Mouse (Mus musculus): ENCODE data around the gene Nsfl1c. TPM values are rescaled to one million over a fixed set of nuclear protein-coding genes. Genes with fewer than 3 reads are reported as not detected.

Gene Nsfl1c
- polyA plus RNA-seq, 1 experiment, result 136 TPM

- Histone ChIP-seq H3K36me3 (ENCODE audit: control insufficient read depth, insufficient read depth, low read length, poor library complexity, severe bottlenecking) (peaks cover 61% of the 10 kb centered on the region), H3K27ac (ENCODE audit: insufficient read depth, low read length) (no peak overlapping the region), H3K4me3 (ENCODE audit: low read depth, low read length) (no peak overlapping the region), H3K9ac (ENCODE audit: low read depth, poor library complexity, severe bottlenecking) (no peak overlapping the region), H3K4me1 (ENCODE audit: control insufficient read depth, insufficient read depth, low read length) (peaks cover 2% of the 10 kb centered on the region), H3K9me3 (replicated peaks; ENCODE audit: control insufficient read depth, insufficient read depth, low read length, poor library complexity, severe bottlenecking) (no peaks in the 10 kb centered on the region), H3K27me3 (ENCODE audit: control insufficient read depth, insufficient read depth, low read length, poor library complexity, severe bottlenecking) (no peaks in the 10 kb centered on the region)
- TF ChIP-seq EP300 (IDR thresholded peaks at IDR 0.05; ENCODE audit: insufficient read depth, low read depth, low read length) (no peak), CTCF (IDR thresholded peaks at IDR 0.05; ENCODE audit: low read depth, low read length) (no peak)
These were observed 18.2 kb downstream of the Nsfl1c start for GRCm38 (mm10) chr2:151512199-151512598.

GRCm38 (mm10) chr2:151513525-151514285 is 19.7 kb downstream of the Nsfl1c start:
- no peak overlapping the region for H3K9ac ChIP-seq (ENCODE audit: low read depth, poor library complexity, severe bottlenecking)
- no peak for TF ChIP-seq EP300 (IDR thresholded peaks at IDR 0.05; ENCODE audit: insufficient read depth, low read depth, low read length)
- no peak for TF ChIP-seq POLR2A (IDR thresholded peaks at IDR 0.05; ENCODE audit: insufficient read depth, low read length)
- TF ChIP-seq CTCF (IDR thresholded peaks at IDR 0.05; ENCODE audit: low read depth, low read length), result no peak
- no peak overlapping the region for H3K27ac ChIP-seq (ENCODE audit: insufficient read depth, low read length)
- no peaks in the 10 kb centered on the region for H3K27me3 ChIP-seq (ENCODE audit: control insufficient read depth, insufficient read depth, low read length, poor library complexity, severe bottlenecking)
- H3K4me3 ChIP-seq (ENCODE audit: low read depth, low read length), result no peak overlapping the region
- peaks cover 2% of the 10 kb centered on the region for H3K4me1 ChIP-seq (ENCODE audit: control insufficient read depth, insufficient read depth, low read length)
- H3K36me3 ChIP-seq (ENCODE audit: control insufficient read depth, insufficient read depth, low read length, poor library complexity, severe bottlenecking), result peaks cover 53% of the 10 kb centered on the region
- H3K9me3 ChIP-seq (replicated peaks; ENCODE audit: control insufficient read depth, insufficient read depth, low read length, poor library complexity, severe bottlenecking), result no peaks in the 10 kb centered on the region

- no peak for TF ChIP-seq POLR2A (IDR thresholded peaks at IDR 0.05; ENCODE audit: insufficient read depth, low read length)
- TF ChIP-seq CTCF (IDR thresholded peaks at IDR 0.05; ENCODE audit: low read depth, low read length), result no peak
- no peak for TF ChIP-seq EP300 (IDR thresholded peaks at IDR 0.05; ENCODE audit: insufficient read depth, low read depth, low read length)
- H3K4me3 ChIP-seq (ENCODE audit: low read depth, low read length), result no peak overlapping the region
- H3K27me3 ChIP-seq (ENCODE audit: control insufficient read depth, insufficient read depth, low read length, poor library complexity, severe bottlenecking), result no peaks in the 10 kb centered on the region
- H3K27ac ChIP-seq (ENCODE audit: insufficient read depth, low read length), result no peak overlapping the region
- H3K4me1 ChIP-seq (ENCODE audit: control insufficient read depth, insufficient read depth, low read length), result no peaks in the 10 kb centered on the region
- no peaks in the 10 kb centered on the region for H3K9me3 ChIP-seq (replicated peaks; ENCODE audit: control insufficient read depth, insufficient read depth, low read length, poor library complexity, severe bottlenecking)
- peaks cover 14% of the 10 kb centered on the region; the same call in 1 of the 2 replicates for H3K36me3 ChIP-seq (ENCODE audit: control insufficient read depth, insufficient read depth, low read length, poor library complexity, severe bottlenecking)
- H3K9ac ChIP-seq (ENCODE audit: low read depth, poor library complexity, severe bottlenecking), result no peak overlapping the region
These were observed 25.0 kb downstream of the Nsfl1c start for GRCm38 (mm10) chr2:151519000-151519399.

- Histone ChIP-seq H3K4me3 (ENCODE audit: low read depth, low read length) (no peak overlapping the region), H3K27ac (ENCODE audit: insufficient read depth, low read length) (no peak overlapping the region), H3K27me3 (ENCODE audit: control insufficient read depth, insufficient read depth, low read length, poor library complexity, severe bottlenecking) (no peaks in the 10 kb centered on the region), H3K4me1 (ENCODE audit: control insufficient read depth, insufficient read depth, low read length) (no peaks in the 10 kb centered on the region), H3K36me3 (ENCODE audit: control insufficient read depth, insufficient read depth, low read length, poor library complexity, severe bottlenecking) (no peaks in the 10 kb centered on the region), H3K9me3 (replicated peaks; ENCODE audit: control insufficient read depth, insufficient read depth, low read length, poor library complexity, severe bottlenecking) (no peaks in the 10 kb centered on the region), H3K9ac (ENCODE audit: low read depth, poor library complexity, severe bottlenecking) (no peak overlapping the region)
- TF ChIP-seq EP300 (IDR thresholded peaks at IDR 0.05; ENCODE audit: insufficient read depth, low read depth, low read length) (no peak), POLR2A (IDR thresholded peaks at IDR 0.05; ENCODE audit: insufficient read depth, low read length) (no peak), CTCF (IDR thresholded peaks at IDR 0.05; ENCODE audit: low read depth, low read length) (no peak)
These were observed 30.5 kb downstream of the Nsfl1c start for GRCm38 (mm10) chr2:151524324-151525041.

- Histone ChIP-seq H3K4me3 (ENCODE audit: low read depth, low read length) (no peak overlapping the region), H3K27ac (ENCODE audit: insufficient read depth, low read length) (no peak overlapping the region), H3K4me1 (ENCODE audit: control insufficient read depth, insufficient read depth, low read length) (peaks cover 2% of the 10 kb centered on the region), H3K9me3 (replicated peaks; ENCODE audit: control insufficient read depth, insufficient read depth, low read length, poor library complexity, severe bottlenecking) (no peaks in the 10 kb centered on the region), H3K9ac (ENCODE audit: low read depth, poor library complexity, severe bottlenecking) (no peak overlapping the region), H3K36me3 (ENCODE audit: control insufficient read depth, insufficient read depth, low read length, poor library complexity, severe bottlenecking) (no peaks in the 10 kb centered on the region), H3K27me3 (ENCODE audit: control insufficient read depth, insufficient read depth, low read length, poor library complexity, severe bottlenecking) (no peaks in the 10 kb centered on the region)
- no peak for TF ChIP-seq EP300 (IDR thresholded peaks at IDR 0.05; ENCODE audit: insufficient read depth, low read depth, low read length)
- TF ChIP-seq POLR2A (IDR thresholded peaks at IDR 0.05; ENCODE audit: insufficient read depth, low read length), result no peak
- TF ChIP-seq CTCF (IDR thresholded peaks at IDR 0.05; ENCODE audit: low read depth, low read length), result no peak
These were observed 31.5 kb downstream of the Nsfl1c start for GRCm38 (mm10) chr2:151525520-151525919.

- Histone ChIP-seq H3K27me3 (ENCODE audit: control insufficient read depth, insufficient read depth, low read length, poor library complexity, severe bottlenecking) (no peaks in the 10 kb centered on the region), H3K36me3 (ENCODE audit: control insufficient read depth, insufficient read depth, low read length, poor library complexity, severe bottlenecking) (no peaks in the 10 kb centered on the region), H3K27ac (ENCODE audit: insufficient read depth, low read length) (no peak overlapping the region), H3K9me3 (replicated peaks; ENCODE audit: control insufficient read depth, insufficient read depth, low read length, poor library complexity, severe bottlenecking) (no peaks in the 10 kb centered on the region), H3K4me1 (ENCODE audit: control insufficient read depth, insufficient read depth, low read length) (peaks cover 4% of the 10 kb centered on the region), H3K9ac (ENCODE audit: low read depth, poor library complexity, severe bottlenecking) (no peak overlapping the region), H3K4me3 (ENCODE audit: low read depth, low read length) (no peak overlapping the region)
- no peak for TF ChIP-seq EP300 (IDR thresholded peaks at IDR 0.05; ENCODE audit: insufficient read depth, low read depth, low read length)
These were observed 34.1 kb downstream of the Nsfl1c start for GRCm38 (mm10) chr2:151528066-151528465.

All from ES-Bruce4 (cell line).